Mouse (Mus musculus): ENCODE results near the gene Lypd6b.

Gene Lypd6b

DNA sequence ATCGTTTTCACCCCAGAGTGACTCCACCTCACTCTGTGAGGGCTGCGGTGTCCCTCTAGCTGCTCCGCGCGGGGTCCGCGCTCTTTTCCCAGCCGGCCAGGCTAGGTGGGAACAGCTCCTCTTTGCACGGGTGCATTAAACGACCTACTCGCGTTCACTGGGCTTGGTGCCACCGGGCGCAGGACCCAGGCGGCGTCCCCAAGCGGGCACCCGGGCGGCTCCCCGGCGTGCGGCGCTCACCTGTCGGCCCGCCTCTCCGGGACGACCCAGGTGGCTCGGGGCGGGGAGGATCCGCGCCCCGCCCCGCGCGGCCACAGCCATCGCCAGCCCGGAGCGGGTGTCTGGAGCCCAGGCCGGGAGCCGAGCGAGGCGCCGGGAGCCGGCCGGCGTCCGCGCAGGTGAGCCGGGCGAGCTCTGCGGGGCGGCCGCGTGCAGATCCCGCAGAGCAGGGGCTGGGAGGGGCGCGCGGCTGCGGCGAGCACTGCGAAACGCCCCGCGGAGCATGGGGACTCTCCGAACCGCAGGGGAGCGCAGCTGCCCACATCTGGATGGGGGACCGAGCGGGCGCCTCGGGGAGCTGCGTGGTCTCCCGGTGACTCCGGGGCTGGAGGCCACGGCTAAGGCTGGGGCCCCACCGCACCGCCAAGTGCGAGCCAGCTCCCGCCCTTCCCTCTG is at the start of gene Lypd6b:
Gene Lypd6b (plus strand): TSS at position 313 of the 675 bp plus-strand sequence.
- peak; percentile 21 for DNase-seq (ENCODE audit: low spot score)

GRCm38 (mm10) chr2:49739046-49739445 is 48.4 kb upstream of the Lypd6b start:
- DNase-seq (ENCODE audit: low spot score) = no peak

DNA sequence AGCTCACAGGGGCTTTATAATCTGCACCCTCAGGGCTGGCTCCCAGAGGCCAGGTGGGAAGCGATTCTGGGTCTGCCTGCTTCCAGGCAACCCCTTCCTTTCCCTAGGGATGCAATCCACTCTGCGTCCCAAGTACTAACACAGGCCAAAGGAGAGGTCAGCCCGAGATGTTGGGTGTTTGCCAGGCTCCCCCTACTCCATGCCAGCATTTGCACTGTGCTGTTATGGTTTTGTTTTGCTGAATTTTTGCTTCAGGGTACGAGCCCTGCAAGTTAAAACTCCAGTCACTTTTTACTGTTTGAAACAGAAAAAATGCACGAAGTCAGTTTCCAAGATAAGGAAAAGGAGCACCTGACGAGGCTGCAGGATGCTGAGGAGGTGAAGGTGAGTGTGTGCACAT is 46.5 kb upstream of the Lypd6b start:
- no peak for DNase-seq (ENCODE audit: low spot score)

- peak; percentile 20 for DNase-seq (ENCODE audit: low spot score)
Measured at GRCm38 (mm10) chr2:49741895-49742734, 45.4 kb upstream of the Lypd6b start.

DNA sequence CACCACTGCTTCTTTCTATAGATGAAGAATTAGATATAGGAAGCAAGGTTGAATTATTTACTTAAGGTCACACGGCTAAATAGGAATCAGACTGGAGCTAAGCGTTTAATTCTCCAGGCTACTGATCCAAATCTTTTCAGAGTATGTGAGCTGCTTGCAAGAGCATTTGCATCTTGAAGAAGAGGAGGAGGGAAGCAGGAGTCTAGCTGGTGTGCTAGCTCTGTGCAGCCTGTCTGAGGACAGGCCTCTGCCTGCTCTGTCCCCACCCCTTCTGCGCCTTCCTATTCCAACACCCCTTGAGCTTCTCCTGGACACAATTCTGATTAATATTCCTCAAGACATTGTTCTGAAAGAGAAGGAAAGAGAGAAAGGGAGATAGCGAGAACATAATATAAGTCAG is 44.6 kb upstream of the Lypd6b start:
- DNase-seq (ENCODE audit: low spot score) = no peak

DNA sequence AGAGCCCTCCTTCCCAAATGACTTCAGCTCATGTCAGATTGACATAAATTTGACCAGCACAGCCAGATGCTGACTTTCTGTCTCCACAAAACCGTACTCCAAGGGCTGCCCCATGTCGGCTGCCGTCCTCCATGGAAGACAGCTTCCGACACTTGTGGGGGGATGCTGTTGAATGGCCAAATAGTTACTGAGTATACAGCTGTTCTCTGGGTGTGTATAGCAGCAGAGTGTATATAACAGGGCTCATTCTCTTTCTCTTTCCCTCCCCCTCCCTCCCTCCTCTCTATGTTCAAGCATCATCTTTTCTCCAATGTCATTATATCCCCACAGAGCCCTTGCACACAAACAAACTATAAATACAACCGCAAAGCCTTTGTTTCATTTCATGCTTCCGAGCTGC is 43.7 kb upstream of the Lypd6b start:
- DNase-seq (ENCODE audit: low spot score) = no peak

GRCm38 (mm10) chr2:49744251-49745093 is 43.0 kb upstream of the Lypd6b start:
- DNase-seq (ENCODE audit: low spot score) = no peak

GRCm38 (mm10) chr2:49745094-49745781 is 42.2 kb upstream of the Lypd6b start:
- DNase-seq (ENCODE audit: low spot score) = peak; percentile 22

DNA sequence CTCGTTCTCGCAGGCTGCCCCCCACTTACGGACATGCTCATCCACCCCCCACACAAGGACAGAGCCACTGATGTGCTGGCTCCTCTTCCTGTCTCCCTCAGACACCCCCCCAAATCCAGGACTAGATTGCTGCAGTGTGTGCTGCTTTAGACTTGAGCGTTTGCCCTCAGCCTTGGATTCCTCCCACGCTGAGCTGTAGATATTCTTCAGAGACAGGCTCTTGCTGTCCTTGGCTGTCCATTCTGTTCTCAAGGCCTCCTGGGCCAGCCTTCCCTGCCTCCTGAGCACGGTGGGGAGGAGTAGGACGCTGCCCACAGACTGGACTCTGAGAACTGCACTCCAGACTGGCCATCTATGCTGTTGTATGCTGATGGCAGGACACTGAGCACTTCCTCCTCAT is 40.5 kb upstream of the Lypd6b start:
- DNase-seq (ENCODE audit: low spot score) = no peak

- no peak for DNase-seq (ENCODE audit: low spot score)
Measured at GRCm38 (mm10) chr2:49747670-49748069, 39.8 kb upstream of the Lypd6b start.

DNA sequence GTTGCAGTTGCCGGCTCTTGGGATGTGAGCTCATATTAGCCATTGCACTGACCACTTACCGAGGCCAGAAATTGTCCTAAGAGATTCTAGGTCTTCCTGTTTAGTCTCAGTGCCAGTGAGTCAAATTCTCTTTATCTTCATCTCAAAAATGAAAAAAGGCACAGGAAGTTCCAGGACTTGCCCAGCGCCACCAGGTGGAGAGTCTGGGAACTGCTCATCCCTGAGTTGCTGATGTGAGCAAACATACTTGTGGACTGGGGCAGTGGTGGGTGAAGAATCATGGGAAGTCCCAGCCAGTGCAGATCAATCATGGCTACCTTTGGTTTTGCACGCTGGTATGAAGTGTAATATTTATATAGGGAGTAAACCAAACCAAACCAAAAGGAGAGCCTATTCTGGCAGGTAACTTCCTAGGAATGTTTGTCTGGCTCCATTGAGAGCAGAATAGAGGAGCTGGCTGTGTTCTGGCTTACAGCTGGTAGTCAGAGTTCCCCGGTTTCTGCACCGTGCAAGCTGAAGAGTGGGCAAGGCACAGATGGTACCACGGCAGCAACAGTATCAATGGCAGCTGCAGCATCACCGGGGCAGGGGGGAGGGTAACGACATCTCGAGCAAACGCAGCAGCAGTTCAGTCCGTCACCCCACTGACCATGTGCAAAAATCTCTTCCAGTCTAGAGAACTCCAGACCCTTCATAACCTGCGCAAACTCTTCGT is 38.7 kb upstream of the Lypd6b start:
- peak; percentile 67 for DNase-seq (ENCODE audit: low spot score)

DNA sequence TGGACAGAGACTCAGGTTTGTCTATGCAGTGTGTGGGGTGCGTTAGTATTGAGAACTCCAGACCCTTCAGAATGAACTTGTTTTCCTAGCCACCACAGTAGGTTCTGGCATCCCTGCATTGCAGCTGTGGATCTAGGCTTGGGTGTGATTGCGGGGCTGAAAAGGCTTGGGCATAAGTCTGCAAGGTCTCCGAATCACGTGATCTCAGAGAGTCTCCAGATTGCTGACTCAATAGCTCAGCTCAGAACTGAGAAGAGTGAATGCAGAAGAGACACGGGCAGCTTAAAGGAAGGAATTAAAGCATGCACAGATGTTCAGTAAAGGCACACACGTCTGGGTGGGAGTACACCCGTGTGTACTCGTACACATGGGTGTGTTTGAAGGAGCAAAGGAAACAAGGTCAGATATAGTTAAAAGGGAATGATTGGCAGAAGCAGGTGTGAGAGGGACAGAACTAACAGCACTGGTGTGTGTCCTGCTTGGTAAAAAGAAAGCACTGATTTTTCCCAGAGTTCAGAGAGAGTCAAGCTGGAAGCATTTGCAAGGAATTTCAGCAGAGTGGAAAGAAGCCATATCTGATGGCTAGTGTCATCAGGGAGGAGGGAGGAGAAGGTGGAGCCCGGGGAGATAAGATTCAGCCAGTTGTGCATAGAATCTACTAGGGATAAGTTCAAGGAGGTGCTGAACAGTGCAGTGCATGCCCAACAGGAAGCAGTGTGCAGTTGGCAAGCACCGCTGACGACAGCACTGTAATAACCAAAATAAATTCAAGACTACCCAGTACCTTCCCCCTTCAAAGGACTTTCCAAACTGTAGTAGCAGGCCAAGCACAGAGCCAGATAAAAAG is 37.5 kb upstream of the Lypd6b start:
- no peak for DNase-seq (ENCODE audit: low spot score)

DNA sequence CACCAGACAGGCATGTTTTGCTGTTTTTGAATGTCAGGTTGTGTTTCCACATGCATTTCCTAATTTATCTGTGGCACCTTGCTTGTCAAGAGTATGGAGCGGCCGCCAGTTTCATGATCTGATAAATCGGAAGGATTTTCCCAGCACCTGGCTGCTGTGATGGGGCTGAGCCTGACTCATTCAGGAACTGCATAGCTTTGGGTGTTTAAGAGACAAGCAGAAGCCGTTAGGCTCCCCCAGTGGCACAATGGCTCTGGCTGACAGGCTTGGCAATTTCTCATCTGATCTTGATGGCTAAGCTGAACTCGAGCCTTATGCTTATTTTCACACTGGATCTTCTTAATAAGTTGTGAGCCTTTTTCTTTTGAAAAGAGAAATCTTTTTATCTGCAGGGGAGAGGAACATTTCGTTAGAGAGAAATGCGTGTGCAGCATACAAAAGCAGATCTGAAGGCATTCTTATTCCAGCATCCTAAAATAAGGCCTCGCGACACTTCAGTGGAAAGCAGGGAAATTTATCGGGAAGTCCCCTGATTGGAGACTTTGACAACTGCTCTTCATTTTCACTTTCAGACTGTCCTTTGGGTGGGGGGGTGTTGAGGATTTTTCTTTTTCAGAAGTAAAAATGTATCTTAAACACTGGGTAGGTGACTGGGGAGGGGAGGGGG is 35.8 kb upstream of the Lypd6b start:
- no peak for DNase-seq (ENCODE audit: low spot score)

DNA sequence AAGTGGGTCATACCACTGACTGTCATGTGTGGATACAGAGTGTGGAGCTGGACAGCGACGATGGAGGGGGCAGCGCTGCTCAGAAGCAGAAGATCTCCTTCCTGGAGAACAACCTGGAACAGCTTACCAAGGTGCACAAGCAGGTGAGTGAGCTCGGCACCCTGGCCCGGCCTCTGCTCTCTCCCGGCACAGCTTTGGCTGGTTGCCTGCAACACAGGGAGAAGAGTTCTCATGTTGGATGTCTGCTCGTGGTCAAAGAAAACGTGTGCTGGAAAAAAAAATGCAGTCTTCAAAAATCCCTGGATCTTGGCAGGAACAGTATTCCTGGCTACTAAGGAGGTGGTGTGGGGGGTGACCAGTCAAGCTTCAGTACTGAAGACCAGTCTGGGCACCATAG is 35.3 kb upstream of the Lypd6b start:
- no peak for DNase-seq (ENCODE audit: low spot score)

- DNase-seq (ENCODE audit: low spot score) = no peak
Measured at GRCm38 (mm10) chr2:49753062-49753461, 34.4 kb upstream of the Lypd6b start.

GRCm38 (mm10) chr2:49755054-49755453 is 32.4 kb upstream of the Lypd6b start:
- DNase-seq (ENCODE audit: low spot score) = peak; percentile 58

DNA sequence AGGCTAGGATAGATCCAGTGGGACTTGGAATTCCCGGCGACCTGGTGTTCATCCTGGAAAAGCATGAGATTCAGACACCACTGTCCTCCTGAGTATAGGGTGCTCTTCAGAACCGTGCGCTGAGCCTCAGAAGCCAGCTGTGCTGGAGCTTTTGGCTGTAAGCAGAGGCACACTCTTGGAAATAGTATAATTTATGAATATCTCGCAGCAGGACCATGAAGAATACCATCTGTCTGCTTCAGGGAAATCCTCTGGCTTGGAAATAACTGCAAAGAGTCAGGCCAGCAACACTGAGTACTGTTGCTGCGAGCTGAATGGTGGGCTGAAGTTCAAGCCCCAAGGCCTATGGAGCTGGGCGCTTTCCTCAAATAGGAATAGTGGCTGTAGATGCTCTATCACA is 29.9 kb upstream of the Lypd6b start:
- no peak for DNase-seq (ENCODE audit: low spot score)

DNA sequence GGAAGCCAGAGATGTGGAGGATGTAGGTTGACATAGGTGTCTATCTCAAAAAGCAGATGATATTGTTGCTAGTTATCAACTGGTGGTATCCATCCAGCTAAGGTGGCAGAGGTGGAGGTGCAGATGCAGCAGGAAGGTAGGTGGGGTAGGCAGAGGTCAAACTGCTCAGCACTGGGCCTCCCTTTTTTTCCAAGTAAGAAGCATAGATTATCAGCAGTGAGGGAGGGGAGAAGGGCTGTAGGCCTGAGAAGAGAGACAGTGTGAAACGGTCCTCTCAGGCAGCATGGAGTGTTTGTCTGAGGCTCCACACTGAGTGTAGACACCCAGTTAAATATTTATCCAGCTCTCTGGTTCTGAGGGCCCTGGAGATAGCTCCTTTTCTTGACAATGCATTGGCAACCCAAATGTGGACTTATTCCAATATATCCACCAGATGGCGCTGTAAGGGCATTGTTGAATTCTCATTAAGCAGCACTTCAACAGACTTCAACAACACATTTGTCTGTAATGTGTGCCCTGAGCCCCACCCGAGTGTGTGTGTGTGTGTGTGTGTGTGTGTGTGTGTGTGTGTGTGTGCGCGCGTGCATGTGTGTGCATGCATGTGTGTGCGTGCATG is 23.0 kb upstream of the Lypd6b start:
- DNase-seq (ENCODE audit: low spot score) = peak; percentile 95

GRCm38 (mm10) chr2:49768916-49769315 is 18.6 kb upstream of the Lypd6b start:
- DNase-seq (ENCODE audit: low spot score) = no peak
